Mouse (Mus musculus): ENCODE results near the gene B3gntl1. TPM values are rescaled to one million over a fixed set of nuclear protein-coding genes. Genes with fewer than 3 reads are reported as not detected.

The B3gntl1 gene
- total RNA-seq (2022), result 1 to 10 TPM; 4.0 to 5.7 (median 5.2) TPM

- DNase-seq (ENCODE audit: low spot score), result peak; percentile 99
Observed at GRCm38 (mm10) chr11:121672990-121673572, at the start of gene B3gntl1. B3gntl1 (minus strand) TSS chr11:121673153.

DNA sequence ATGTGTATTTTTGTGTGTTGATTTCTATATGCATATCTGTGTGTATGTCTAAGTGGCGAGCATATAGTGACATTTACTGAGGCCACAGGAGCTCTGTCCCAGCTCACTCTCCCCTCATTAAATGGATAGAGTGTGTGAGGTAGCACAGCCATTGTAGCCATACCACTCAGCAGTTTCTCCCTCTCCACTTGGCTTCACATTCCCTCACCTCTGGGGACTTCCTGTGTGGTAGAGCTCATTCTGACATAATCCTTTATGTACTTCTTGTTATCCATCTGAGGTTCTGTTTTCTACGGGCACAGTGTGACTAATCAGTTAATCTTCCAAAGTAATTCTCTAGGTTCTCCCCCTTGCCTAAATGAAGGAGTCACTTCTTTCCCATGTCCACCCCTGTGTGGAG, 49.5 kb upstream of the B3gntl1 start:
- no peak for DNase-seq (ENCODE audit: low spot score)

GRCm38 (mm10) chr11:121720752-121721151, 47.8 kb upstream of the B3gntl1 start:
- no peak for DNase-seq (ENCODE audit: low spot score)

- no peak for DNase-seq (ENCODE audit: low spot score)
Observed at GRCm38 (mm10) chr11:121717724-121718123, 44.8 kb upstream of the B3gntl1 start.

- DNase-seq (ENCODE audit: low spot score), result no peak
Observed at GRCm38 (mm10) chr11:121714745-121715485, 42.0 kb upstream of the B3gntl1 start.

GRCm38 (mm10) chr11:121713569-121713968, 40.6 kb upstream of the B3gntl1 start:
- no peak for DNase-seq (ENCODE audit: low spot score)

DNA sequence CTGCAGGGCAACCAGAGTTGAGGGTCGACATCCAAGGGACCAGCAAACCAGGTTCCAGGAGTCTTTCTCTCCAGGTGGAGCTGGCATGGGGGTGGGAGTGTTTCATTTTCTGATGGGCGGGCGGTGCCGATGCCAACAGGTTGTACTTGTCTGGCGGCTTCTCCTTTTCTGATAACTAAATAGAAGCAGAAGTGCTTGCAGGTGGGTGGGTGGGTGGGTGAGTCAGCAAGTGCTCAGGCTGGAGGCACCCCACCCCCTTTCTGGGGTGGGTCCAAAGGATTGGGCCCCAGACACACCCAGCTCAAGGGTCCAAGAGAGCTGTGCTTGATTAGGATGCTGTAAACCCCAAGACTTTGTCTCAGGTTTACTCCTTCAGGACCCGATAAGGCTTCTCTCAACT, 40.0 kb upstream of the B3gntl1 start:
- DNase-seq (ENCODE audit: low spot score), result no peak

DNA sequence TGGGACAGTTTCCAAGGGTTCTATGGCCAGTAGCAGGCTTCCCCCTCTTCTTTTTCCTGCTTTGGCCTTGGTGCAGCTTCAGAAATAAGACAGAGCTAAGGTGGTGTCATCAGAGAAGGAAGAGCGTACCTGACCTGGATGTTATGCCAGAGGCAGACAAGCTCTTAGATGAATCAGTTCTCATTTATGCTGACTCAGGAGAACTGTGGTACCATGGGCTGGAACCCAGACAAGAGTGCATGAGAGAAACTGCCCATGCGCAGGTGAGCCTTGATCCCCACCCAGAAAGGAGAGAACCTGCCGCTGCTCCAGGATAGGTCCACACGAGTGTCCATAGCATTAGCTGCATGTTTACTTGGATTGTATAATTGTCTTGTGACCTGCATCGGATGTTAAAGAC, 37.3 kb upstream of the B3gntl1 start:
- no peak for DNase-seq (ENCODE audit: low spot score)

GRCm38 (mm10) chr11:121709278-121709677, 36.3 kb upstream of the B3gntl1 start:
- DNase-seq (ENCODE audit: low spot score), result no peak

- no peak for DNase-seq (ENCODE audit: low spot score)
Observed at GRCm38 (mm10) chr11:121706521-121707005, 33.6 kb upstream of the B3gntl1 start.

DNA sequence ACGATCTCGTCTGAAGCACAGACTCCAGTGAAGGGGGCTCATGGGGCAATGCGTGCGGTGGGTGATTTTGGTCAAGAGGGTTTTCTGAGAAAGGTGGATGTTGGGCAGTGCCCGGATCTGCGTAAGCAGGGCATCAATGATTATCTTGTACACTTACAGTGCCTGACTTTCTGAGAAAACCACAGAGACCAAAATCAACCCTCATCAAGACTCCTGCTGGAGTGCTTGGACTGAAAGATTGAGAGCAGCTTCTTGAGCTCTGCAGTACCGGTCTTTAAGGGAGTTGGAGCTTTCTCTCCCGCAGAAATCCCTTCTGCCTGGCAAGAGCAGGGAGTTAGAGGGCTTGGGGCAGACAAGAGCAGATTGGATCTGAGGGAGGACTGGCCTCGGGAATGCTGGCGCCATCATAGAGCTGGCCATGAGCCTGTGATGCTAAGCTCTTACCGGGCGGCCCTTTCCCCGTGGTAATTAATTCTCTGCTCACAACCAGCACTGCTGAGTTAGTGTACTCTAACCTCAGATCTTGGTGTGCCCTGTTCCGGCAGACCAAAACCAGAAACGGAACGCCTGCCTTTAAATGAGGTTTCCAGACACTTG, 30.8 kb upstream of the B3gntl1 start:
- no peak for DNase-seq (ENCODE audit: low spot score)

DNA sequence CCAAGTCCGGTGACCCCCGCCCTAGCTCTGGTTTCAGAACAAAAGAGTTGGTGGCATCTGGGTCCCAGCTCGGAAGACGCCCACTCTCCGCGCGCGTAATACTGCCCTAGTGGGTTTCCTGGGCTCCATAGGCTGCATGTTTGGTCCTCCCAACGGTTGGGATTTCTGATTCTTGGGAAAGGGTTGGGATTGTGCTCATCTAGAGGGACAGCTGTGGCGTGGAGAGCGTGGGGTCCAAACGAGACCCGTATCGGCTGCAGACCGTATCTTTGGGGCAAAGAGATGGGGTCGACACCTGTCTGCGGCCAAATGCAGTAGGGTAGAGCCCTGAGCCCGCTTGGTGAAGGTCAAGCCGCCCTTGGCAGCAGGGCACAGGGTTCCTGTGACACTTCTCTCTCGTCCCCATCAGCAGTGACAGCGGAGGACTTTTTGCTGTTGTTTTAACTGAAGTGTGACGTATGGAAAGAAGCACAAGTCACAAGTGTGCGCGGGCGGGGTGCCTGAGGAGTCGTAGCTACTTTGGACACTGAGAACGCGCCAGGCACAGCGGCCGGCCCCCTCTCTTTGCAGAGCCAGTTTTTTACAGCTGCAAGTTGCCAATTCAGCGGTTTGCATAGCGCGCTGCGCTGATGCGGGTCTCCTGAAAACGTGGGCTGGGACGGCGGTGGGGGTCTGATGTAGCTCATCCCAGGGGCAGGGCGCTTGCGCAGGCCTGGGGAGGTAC, 30.1 kb upstream of the B3gntl1 start:
- peak; percentile 57 for DNase-seq (ENCODE audit: low spot score)

GRCm38 (mm10) chr11:121702111-121702894, 29.4 kb upstream of the B3gntl1 start:
- peak; percentile 93 for DNase-seq (ENCODE audit: low spot score)

- DNase-seq (ENCODE audit: low spot score), result no peak
Observed at GRCm38 (mm10) chr11:121701244-121701643, 28.3 kb upstream of the B3gntl1 start, which contains the start of gene Metrnl. Metrnl (plus strand) TSS chr11:121701544.

- DNase-seq (ENCODE audit: low spot score), result no peak
Observed at GRCm38 (mm10) chr11:121698381-121698955, 25.5 kb upstream of the B3gntl1 start.

GRCm38 (mm10) chr11:121697271-121697670, 24.3 kb upstream of the B3gntl1 start:
- no peak for DNase-seq (ENCODE audit: low spot score)

- no peak for DNase-seq (ENCODE audit: low spot score)
Observed at GRCm38 (mm10) chr11:121695304-121696064, 22.5 kb upstream of the B3gntl1 start.

DNA sequence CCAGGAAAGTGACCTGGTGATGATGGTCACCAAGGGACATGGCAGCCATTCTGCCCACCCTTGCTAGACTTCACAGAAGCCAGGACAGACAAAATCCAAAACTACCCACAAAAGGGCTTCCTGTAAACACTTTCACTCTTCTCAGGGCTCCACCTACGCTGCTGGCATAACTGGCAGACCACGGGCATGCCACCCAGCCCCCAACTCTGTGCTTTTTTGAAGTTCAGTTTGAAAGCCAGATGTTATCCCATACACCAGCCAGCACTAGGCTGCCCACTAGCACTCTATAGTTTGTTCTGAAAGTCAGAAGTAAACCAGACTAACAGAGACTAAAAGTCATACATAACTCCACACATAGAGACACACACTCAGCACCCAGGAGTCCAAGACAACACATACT, 15.1 kb upstream of the B3gntl1 start:
- no peak for DNase-seq (ENCODE audit: low spot score)

DNA sequence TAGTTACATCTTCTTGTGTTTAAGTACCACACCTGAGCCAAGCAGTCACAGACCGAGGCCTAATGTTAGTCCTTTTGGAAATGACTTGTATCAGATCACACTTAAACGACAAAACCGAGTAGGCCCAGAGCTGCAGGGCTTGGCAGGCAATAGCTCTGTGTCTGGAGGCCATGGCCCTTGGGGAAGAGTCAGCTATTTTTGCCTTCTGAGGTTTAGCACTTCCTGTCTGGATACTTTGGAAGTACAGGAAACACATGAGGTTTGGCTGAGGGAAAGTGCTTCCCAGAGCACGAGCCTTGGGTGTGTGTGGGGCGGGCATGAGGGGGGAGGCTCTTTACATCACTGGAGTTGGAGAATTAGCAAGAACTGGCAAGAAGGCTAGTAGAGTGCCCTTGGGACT, 13.7 kb upstream of the B3gntl1 start:
- peak; percentile 73 for DNase-seq (ENCODE audit: low spot score)

GRCm38 (mm10) chr11:121686091-121686490, 13.1 kb upstream of the B3gntl1 start:
- DNase-seq (ENCODE audit: low spot score), result no peak
